Mouse (Mus musculus) stomach, postnatal 0 days (tissue): ENCODE data around the gene Fyn. TPM values are rescaled to one million over a fixed set of nuclear protein-coding genes. Genes with fewer than 3 reads are reported as not detected.

Experiments
- ATAC-seq: fragments of 200-750 bp; cut with Nextera tagmentation; 2 replicates; pipeline ENCODE4 v1.8.0; 2017; ENCODE audit not compliant: low FRiP score, low TSS enrichment
- DNase-seq: peaks from one replicate; pipeline ENCODE4 v3.0.0-alpha.2; 2016; ENCODE audit warnings: low spot score
- H3K27ac ChIP-seq: fragments of 300-500 bp; sonication (generic); replicated peaks from 2 replicates; pipeline ENCODE4 v1.5.1; 2014; ENCODE audit warnings: mild to moderate bottlenecking, control low read depth
- H3K27me3 ChIP-seq: fragments of 300-500 bp; sonication (generic); 2 replicates; pipeline ENCODE4 v1.6.1; 2014; ENCODE audit warnings: low read length; ENCODE audit not compliant: control insufficient read depth, insufficient read depth
- H3K36me3 ChIP-seq: fragments of 300-500 bp; sonication (generic); 2 replicates; pipeline ENCODE4 v1.6.1; 2014; ENCODE audit warnings: low read length, mixed read lengths; ENCODE audit not compliant: control insufficient read depth, insufficient read depth
- H3K4me1 ChIP-seq: fragments of 300-500 bp; sonication (generic); replicated peaks from 2 replicates; pipeline ENCODE4 v1.6.1; 2014; ENCODE audit warnings: antibody characterized with exemption; ENCODE audit not compliant: control insufficient read depth, insufficient read depth
- H3K4me2 ChIP-seq: fragments of 300-500 bp; sonication (generic); replicated peaks from 2 replicates; pipeline ENCODE4 v1.6.1; 2014; ENCODE audit warnings: low read depth, mild to moderate bottlenecking, control low read depth, moderate library complexity
- H3K4me3 ChIP-seq: fragments of 300-500 bp; sonication (generic); 2 replicates; pipeline ENCODE4 v1.5.1; 2014; ENCODE audit warnings: low read depth, low read length, control low read depth
- H3K9ac ChIP-seq: fragments of 300-500 bp; sonication (generic); 2 replicates; pipeline ENCODE4 v1.6.1; 2014; ENCODE audit warnings: mild to moderate bottlenecking, low read length, control low read depth, mixed read lengths
- H3K9me3 ChIP-seq: fragments of 300-500 bp; sonication (generic); 2 replicates; pipeline ENCODE4 v1.6.1; 2016; ENCODE audit warnings: low read length; ENCODE audit not compliant: control insufficient read depth
- CTCF ChIP-seq: IDR thresholded peaks from 2 replicates; pipeline ENCODE4 v1.5.1; 2016; ENCODE audit warnings: antibody characterized with exemption, low read depth, mild to moderate bottlenecking, moderate library complexity
- EP300 ChIP-seq: optimal IDR thresholded peaks from 2 replicates; pipeline ENCODE3; 2016; ENCODE audit warnings: antibody characterized with exemption
- WGBS: fragments of 180-500 bp; shearing (Covaris S2); extraction: QIAGEN DNeasy Blood & Tissue Kit; methylation state at CpG from one replicate; pipeline ENCODE4 v1.1.7; 2014; 5-methylcytosine and 5-hydroxymethylcytosine counted together
- polyA plus RNA-seq: library from polyadenylated mRNA; unstranded; fragments of >200 nt; fragmentation: Nextera tagmentation; extraction: Ambion mirVana; gene quantifications from 2 replicates; pipeline ENCODE4 v1.2.1, GENCODE M21; 2015

Fyn gene
- polyA plus RNA-seq, 1 experiment from 2014 or later, result 12.5 TPM

DNA sequence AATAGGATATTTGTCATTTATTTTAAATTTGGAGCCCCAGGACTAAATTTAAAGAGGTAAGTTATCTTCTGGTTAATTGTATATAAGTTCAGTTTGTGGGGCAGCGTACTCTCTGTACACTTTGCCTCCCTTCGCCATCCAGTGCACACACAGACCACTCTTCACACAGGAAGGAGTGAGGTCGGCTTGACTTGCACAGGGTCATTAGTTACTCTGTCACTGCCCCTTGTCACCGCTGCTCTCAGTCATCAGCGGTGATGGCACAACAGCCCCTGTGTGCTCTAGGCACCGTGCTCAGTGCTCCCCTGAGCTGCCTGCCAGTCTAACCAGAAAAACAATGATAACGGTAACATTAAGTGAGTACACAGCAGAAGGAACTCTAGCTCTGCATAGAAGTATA lies 21.9 kb downstream of the Fyn start:
- 88% methylated on average over 7 of the region's 7 CpGs for WGBS

DNA sequence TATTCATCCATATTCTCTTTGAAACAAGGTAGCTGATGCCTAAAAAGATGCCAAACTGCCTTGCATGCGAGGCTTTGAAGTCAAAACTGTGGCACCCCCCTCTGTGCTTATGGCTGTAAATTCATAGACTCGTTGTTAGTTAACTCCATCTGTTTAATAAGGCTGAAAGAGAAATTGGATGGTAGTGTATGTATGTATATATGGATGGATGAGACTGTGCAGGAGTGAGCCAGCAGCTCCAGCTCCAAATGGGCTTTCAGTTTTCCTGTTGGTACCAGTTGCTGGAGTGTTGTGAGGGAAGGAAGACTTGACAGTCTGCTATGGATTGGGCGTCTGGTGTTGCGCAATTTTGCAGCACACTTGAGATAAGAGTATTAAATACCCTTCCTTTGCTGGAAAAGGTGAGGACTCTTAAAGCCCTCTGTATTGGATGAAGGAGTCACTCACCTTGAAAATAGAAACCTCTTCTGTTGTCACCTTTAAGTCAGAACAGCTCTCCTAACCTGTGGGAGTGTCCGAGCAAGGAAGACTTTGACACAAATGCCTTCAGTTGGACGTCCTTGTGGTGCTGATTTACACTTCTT lies 24.3 kb downstream of the Fyn start:
- WGBS, result 79% methylated on average over 6 of the region's 6 CpGs

More for the DNA sequence above, 21.9 kb downstream of the Fyn start:
- H3K27me3 ChIP-seq, result no peaks in the 10 kb centered on the region
- DNase-seq, result no peak
- H3K36me3 ChIP-seq, result peaks cover 6% of the 10 kb centered on the region
- no peaks in the 10 kb centered on the region; the same call in 1 of the 2 replicates for H3K4me1 ChIP-seq
- no peak overlapping the region for H3K4me2 ChIP-seq
- no peak overlapping the region for H3K9ac ChIP-seq
- H3K9me3 ChIP-seq, result no peaks in the 10 kb centered on the region
- TF ChIP-seq CTCF (no peak), EP300 (no peak)
- H3K4me3 ChIP-seq, result no peak overlapping the region
- H3K27ac ChIP-seq, result no peak overlapping the region
- no peak for ATAC-seq

DNA sequence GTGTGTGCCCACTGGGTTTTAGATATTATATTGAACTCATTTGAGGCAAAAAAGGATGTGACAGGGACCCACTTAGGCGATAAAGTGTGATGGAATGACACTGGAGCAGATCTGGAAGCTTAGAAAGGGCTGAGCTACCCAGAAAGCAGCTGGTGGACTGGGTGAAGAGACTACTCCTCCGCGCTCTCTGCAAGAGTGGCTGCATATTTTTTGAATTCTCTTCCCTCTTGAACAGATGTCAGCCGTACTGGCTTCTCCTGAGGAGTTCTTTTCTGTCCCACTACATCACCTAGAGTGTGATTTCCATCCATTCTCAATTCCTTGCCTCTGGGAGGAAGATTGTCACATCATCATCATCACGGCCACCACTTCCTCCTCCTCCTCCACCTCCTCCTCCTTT lies 26.9 kb downstream of the Fyn start:
- H3K4me3 ChIP-seq, result no peak overlapping the region
- no peak overlapping the region for H3K27ac ChIP-seq
- TF ChIP-seq EP300 (no peak), CTCF (no peak)
- H3K4me2 ChIP-seq, result no peak overlapping the region
- no peak overlapping the region for H3K9ac ChIP-seq
- no peaks in the 10 kb centered on the region for H3K27me3 ChIP-seq
- peaks cover 6% of the 10 kb centered on the region for H3K36me3 ChIP-seq
- WGBS, result 95% methylated on average over 5 of the region's 5 CpGs
- H3K9me3 ChIP-seq, result no peaks in the 10 kb centered on the region
- no peaks in the 10 kb centered on the region for H3K4me1 ChIP-seq
- no peak for DNase-seq
- no peak for ATAC-seq

More for the DNA sequence above, 24.3 kb downstream of the Fyn start:
- no peak overlapping the region for H3K4me2 ChIP-seq
- no peaks in the 10 kb centered on the region for H3K9me3 ChIP-seq
- no peak for ATAC-seq
- H3K4me1 ChIP-seq, result no peaks in the 10 kb centered on the region
- H3K27ac ChIP-seq, result no peak overlapping the region
- no peak for TF ChIP-seq EP300
- TF ChIP-seq CTCF, result no peak
- no peaks in the 10 kb centered on the region for H3K27me3 ChIP-seq
- H3K4me3 ChIP-seq, result no peak overlapping the region
- peaks cover 6% of the 10 kb centered on the region for H3K36me3 ChIP-seq
- H3K9ac ChIP-seq, result no peak overlapping the region
- no peak for DNase-seq

DNA sequence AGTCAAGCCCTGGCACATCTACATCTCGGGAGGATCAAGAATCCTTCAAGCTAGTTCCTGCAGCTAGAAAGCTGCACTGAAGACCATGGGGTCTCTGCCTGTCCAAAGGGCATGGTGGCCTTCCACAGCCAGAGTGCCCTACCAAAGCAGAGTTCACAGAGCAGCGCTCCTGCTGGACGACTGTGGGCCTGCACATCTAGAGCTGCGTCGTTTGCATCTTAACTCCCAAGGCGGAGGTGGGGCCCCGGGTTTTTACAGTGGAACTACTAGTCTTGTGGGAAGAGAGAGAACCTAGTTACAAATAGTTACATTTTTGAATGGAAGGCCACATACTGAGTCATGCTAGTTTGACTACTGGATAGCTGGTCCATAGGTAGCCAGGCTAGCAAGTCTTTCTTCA lies 30.3 kb downstream of the Fyn start:
- no peak for DNase-seq
- Histone ChIP-seq H3K27me3 (no peaks in the 10 kb centered on the region), H3K36me3 (no peaks in the 10 kb centered on the region), H3K4me3 (no peak overlapping the region), H3K4me2 (no peak overlapping the region), H3K27ac (no peak overlapping the region), H3K4me1 (no peaks in the 10 kb centered on the region), H3K9me3 (no peaks in the 10 kb centered on the region), H3K9ac (no peak overlapping the region)
- 82% methylated on average over 7 of the region's 7 CpGs for WGBS
- TF ChIP-seq EP300, result no peak
- TF ChIP-seq CTCF, result peak; percentile 26; the same call in 1 of the 2 replicates
- no peak for ATAC-seq

DNA sequence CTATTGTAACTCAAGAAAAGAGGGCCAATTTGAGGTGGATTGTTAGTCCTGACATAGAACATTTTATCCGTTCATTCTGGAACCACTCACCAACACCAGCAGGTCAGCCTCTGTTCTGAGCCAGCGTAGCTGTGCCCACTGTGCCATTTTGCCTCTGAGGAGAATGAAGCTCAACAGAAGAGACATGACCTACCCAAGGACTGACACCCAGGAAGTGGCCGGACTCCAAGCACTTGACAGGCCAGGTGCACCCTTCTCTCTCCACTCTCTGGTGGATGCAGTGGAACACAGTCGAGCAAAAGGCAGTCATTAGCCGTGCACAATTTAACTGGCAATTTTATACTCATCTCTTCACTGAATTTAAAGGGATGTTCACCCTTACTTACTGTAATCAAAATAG lies 31.5 kb downstream of the Fyn start:
- ATAC-seq, result no peak
- no peak overlapping the region for H3K27ac ChIP-seq
- whole genome bisulfite sequencing, result 88% methylated on average over 5 of the region's 5 CpGs
- H3K4me2 ChIP-seq, result no peak overlapping the region
- H3K36me3 ChIP-seq, result no peaks in the 10 kb centered on the region
- TF ChIP-seq EP300 (no peak), CTCF (no peak)
- no peaks in the 10 kb centered on the region for H3K9me3 ChIP-seq
- no peak for DNase-seq
- no peak overlapping the region for H3K4me3 ChIP-seq
- no peaks in the 10 kb centered on the region for H3K27me3 ChIP-seq
- H3K4me1 ChIP-seq, result no peaks in the 10 kb centered on the region
- no peak overlapping the region for H3K9ac ChIP-seq

DNA sequence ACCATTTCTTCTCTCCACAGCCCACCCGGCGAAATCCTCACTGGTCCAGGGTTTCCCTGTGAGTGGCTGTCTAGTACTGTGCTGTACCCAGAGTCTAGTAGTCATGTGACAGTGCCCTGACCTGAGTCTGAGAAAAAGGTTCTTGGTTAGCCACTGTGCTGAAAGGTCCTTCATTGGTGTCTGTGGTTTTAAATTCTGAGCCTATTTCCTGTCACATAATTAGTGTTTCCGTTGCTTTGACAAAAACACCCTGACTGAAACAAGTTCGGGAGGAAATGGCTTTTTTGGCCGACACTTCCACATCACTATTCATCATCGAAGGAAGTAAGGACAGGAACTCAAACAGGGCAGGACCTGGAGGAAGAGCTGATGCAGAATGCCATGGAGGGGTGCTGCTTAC lies 33.8 kb downstream of the Fyn start:
- TF ChIP-seq EP300 (no peak), CTCF (no peak)
- no peaks in the 10 kb centered on the region for H3K27me3 ChIP-seq
- ATAC-seq (no peak), DNase-seq (no peak)
- no peak overlapping the region for H3K27ac ChIP-seq
- 80% methylated on average over 6 of the region's 6 CpGs for WGBS
- no peaks in the 10 kb centered on the region for H3K9me3 ChIP-seq
- no peak overlapping the region for H3K9ac ChIP-seq
- no peaks in the 10 kb centered on the region for H3K36me3 ChIP-seq
- H3K4me1 ChIP-seq, result no peaks in the 10 kb centered on the region
- no peak overlapping the region for H3K4me2 ChIP-seq
- no peak overlapping the region for H3K4me3 ChIP-seq
